Mouse (Mus musculus) bone marrow, adult 2 months (tissue): ENCODE measurements around the gene Heatr5a.

ENCODE experiments used
- CTCF ChIP-seq: fragments of 200-500 bp; IDR thresholded peaks from 2 replicates; pipeline ENCODE4 v1.5.1; 2011; ENCODE audit warnings: low read length, control low read depth; ENCODE audit not compliant: control insufficient read depth, insufficient read depth
- POLR2A ChIP-seq: fragments of 200-500 bp; IDR thresholded peaks from 2 replicates; pipeline ENCODE4 v1.6.1; 2011; ENCODE audit warnings: low read depth, mild to moderate bottlenecking, control low read depth, low read length, borderline replicate concordance; ENCODE audit not compliant: control insufficient read depth

DNA sequence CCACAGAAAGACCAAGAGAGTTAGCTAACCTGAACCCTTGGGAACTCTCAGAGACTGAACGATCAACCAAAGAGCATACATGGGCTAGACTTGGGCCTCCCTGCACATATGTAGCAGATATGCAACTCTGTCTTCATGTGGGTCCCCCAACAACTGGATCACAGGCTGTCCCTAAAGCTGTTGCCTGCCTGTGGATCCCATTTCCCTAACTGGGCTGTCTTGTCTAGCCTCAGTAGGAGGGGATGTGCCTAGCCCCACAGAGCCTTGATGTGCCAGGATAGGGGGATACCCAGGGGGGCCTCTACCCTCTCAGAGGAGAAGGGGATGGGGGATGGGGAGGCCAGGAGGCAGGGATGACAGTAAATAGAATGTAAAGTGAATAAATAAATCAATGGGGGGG, 12.5 kb upstream of the Heatr5a start:
- TF ChIP-seq CTCF: no peak
- no peak for TF ChIP-seq POLR2A
